Mouse (Mus musculus) midbrain, embryonic 12.5 days (tissue): ENCODE results near the gene Ccdc187. TPM values are rescaled to one million over a fixed set of nuclear protein-coding genes. Genes with fewer than 3 reads are reported as not detected.

Experiments
- ATAC-seq: fragments of 200-750 bp; cut with Nextera tagmentation; 2 replicates; pipeline ENCODE4 v1.8.0; 2017; ENCODE audit warnings: low read depth, moderate TSS enrichment, moderate library complexity; ENCODE audit not compliant: low FRiP score
- H3K27ac ChIP-seq: fragments of 300-500 bp; sonication (generic); replicated peaks from 2 replicates; pipeline ENCODE4 v1.5.1; 2016; ENCODE audit warnings: mild to moderate bottlenecking
- H3K27me3 ChIP-seq: fragments of 300-500 bp; sonication (generic); 2 replicates; pipeline ENCODE4 v1.6.1; 2016; ENCODE audit warnings: mild to moderate bottlenecking
- H3K36me3 ChIP-seq: fragments of 300-500 bp; sonication (generic); 2 replicates; pipeline ENCODE4 v1.6.1; 2016
- H3K4me1 ChIP-seq: fragments of 300-500 bp; sonication (generic); 2 replicates; pipeline ENCODE4 v1.6.1; 2016
- H3K4me2 ChIP-seq: fragments of 300-500 bp; sonication (generic); replicated peaks from 2 replicates; pipeline ENCODE4 v1.6.1; 2016; ENCODE audit warnings: mild to moderate bottlenecking, moderate library complexity
- H3K4me3 ChIP-seq: fragments of 300-500 bp; sonication (generic); 2 replicates; pipeline ENCODE4 v1.5.1; 2016; ENCODE audit warnings: mild to moderate bottlenecking
- H3K9ac ChIP-seq: fragments of 300-500 bp; sonication (generic); replicated peaks from 2 replicates; pipeline ENCODE4 v1.6.1; 2016; ENCODE audit warnings: mild to moderate bottlenecking, moderate library complexity
- H3K9me3 ChIP-seq: fragments of 300-500 bp; sonication (generic); 2 replicates; pipeline ENCODE4 v1.6.1; 2016; ENCODE audit warnings: mild to moderate bottlenecking
- WGBS: fragments of 180-500 bp; shearing (Covaris S2); methylation state at CpG from one replicate; pipeline ENCODE4 v1.1.7; 2016; 5-methylcytosine and 5-hydroxymethylcytosine counted together
- polyA plus RNA-seq: library from polyadenylated mRNA; unstranded; fragments of >200 nt; fragmentation: Nextera tagmentation; extraction: Ambion mirVana; gene quantifications from 2 replicates; pipeline ENCODE4 v1.2.1, GENCODE M21; 2016

Ccdc187 gene
- polyA plus RNA-seq, 1 experiment from 2014 or later, result 0.08 TPM

DNA sequence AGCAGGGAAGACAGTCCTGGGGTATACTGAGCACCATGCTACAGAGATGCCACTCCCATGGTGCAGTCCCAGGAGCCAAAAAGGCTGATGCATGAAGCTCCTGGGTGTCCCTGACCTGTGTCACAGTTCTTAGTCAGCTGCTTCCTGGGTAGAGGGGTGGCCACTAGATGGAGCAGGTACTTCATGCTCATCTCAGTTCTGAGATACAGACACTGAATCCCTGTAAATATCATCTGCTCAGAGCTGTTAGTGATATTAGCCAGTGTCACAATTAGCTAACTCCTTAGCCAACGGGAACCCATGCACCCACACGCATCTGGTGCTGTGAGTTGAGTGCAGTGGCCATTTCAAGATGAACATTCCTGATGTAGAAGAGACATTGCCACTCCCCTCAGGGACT is 30.6 kb upstream of the Ccdc187 start:
- peaks cover 12% of the 10 kb centered on the region for H3K4me1 ChIP-seq
- H3K9ac ChIP-seq, result no peak overlapping the region
- WGBS, result 92% methylated on average over 2 of the region's 2 CpGs
- peaks cover 72% of the 10 kb centered on the region for H3K36me3 ChIP-seq
- H3K27ac ChIP-seq, result no peak overlapping the region
- H3K4me2 ChIP-seq, result no peak overlapping the region
- H3K27me3 ChIP-seq, result no peaks in the 10 kb centered on the region
- H3K4me3 ChIP-seq, result no peak overlapping the region
- H3K9me3 ChIP-seq, result no peaks in the 10 kb centered on the region
- ATAC-seq, result no peak

DNA sequence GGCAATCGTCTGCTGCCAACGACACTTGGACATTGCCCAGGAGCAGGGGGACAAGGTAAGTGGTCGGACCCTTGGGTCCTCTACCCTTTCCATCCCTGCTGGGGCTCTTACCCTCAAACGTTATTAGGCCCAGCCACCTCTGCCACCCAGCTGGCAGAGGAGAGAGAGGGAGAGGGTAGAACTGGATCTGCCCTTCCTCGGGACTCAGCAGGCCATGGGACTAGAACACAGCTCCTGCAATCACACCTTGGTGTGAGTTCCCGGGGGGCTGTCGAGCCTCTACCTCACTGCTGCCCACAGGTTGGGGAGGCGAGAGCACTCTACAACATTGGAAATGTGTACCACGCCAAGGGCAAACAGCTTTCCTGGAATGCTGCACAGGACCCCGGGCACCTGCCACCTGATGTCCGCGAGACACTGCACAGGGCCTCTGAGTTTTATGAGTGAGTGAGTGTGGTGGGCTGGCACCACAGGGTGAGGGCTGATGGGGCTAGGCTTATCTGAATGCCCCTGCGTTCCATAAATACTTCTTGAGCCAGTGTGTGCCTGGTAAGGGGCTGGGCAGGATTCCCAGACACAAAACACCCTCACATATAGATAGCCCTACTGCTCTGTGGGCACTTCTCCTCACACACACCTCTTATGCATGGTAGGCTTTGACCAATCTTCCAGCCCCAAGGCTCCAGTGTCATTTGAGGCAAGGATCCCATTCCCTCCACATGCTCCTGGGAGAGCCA is 29.4 kb upstream of the Ccdc187 start:
- H3K9me3 ChIP-seq, result no peaks in the 10 kb centered on the region
- H3K4me2 ChIP-seq, result no peak overlapping the region
- H3K4me1 ChIP-seq, result peaks cover 24% of the 10 kb centered on the region
- no peaks in the 10 kb centered on the region for H3K27me3 ChIP-seq
- H3K27ac ChIP-seq, result no peak overlapping the region
- H3K4me3 ChIP-seq, result no peak overlapping the region
- H3K36me3 ChIP-seq, result peaks cover 72% of the 10 kb centered on the region
- no peak overlapping the region for H3K9ac ChIP-seq
- 93% methylated on average over 13 of the region's 13 CpGs for WGBS
- ATAC-seq, result no peak

GRCm38 (mm10) chr2:26320245-26321185 is 26.2 kb upstream of the Ccdc187 start:
- Histone ChIP-seq H3K27me3 (no peaks in the 10 kb centered on the region), H3K4me2 (no peak overlapping the region), H3K4me3 (no peak overlapping the region), H3K9me3 (no peaks in the 10 kb centered on the region), H3K9ac (no peak overlapping the region), H3K36me3 (peaks cover 48% of the 10 kb centered on the region), H3K4me1 (peaks cover 50% of the 10 kb centered on the region), H3K27ac (no peak overlapping the region)
- 91% methylated on average over 14 of the region's 14 CpGs for WGBS
- ATAC-seq, result no peak

DNA sequence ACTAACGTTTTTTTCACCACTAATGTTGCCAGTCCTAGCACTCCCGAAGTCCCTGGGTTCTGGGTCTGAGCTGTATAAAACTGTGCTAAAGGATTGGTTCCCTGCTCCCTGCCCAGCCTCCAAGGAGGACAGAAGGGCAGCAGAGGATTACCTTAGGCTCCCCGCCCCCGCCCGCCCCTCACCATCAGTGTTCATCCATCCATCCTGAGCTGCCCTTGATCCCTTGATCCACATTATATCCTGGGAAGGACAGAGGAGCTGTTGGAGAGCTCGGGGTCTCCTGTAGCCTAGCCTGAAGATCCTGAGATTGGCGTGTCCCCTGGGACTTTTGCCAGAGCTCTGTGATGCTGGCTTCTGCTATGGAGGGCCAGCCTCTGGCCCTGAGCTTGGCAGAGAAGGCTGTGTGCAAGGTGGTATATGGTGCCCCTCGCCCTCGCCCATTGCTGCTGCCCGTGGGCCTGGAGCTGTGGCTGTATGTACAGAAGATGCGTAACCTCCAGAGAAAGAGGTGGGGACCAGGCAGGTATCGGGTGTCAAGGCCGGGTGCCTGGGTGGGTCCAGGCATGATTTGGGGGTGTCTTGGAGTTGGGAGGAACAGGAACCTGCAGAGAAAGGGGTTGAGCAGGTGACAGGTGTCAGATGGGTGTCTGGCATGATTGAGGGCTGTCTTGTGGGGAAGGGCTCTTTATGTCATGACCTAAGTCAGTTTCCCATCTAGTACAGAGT is 25.3 kb upstream of the Ccdc187 start:
- Histone ChIP-seq H3K36me3 (peaks cover 40% of the 10 kb centered on the region), H3K4me3 (no peak overlapping the region), H3K4me1 (peaks cover 56% of the 10 kb centered on the region), H3K27me3 (no peaks in the 10 kb centered on the region), H3K27ac (no peak overlapping the region), H3K9ac (no peak overlapping the region), H3K4me2 (no peak overlapping the region), H3K9me3 (no peaks in the 10 kb centered on the region)
- WGBS, result 84% methylated on average over 13 of the region's 13 CpGs
- ATAC-seq, result no peak

DNA sequence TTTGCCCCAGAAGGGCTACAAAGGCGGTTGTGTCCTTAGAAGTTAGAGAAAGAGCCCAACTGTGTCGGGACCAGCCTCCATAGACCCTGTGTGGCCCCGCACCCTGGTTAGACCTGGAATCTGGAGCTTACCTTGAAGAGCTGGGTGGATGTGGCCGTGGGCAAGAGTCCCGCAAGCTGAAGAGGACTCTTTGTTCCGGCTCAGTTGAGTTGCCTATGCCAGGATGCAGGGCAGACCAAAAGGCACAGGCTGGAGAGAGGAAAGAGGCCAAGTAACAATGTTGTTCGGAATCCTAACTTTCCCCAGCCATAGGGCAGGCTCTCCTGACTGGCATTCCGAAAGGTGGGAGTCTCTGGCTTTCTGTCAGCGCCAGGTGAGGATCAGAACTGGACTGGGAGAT is 24.8 kb upstream of the Ccdc187 start:
- H3K4me1 ChIP-seq, result peaks cover 59% of the 10 kb centered on the region
- H3K9ac ChIP-seq, result no peak overlapping the region
- 92% methylated on average over 9 of the region's 9 CpGs for WGBS
- H3K36me3 ChIP-seq, result peaks cover 34% of the 10 kb centered on the region
- H3K27me3 ChIP-seq, result no peaks in the 10 kb centered on the region
- ATAC-seq, result no peak
- no peak overlapping the region for H3K4me3 ChIP-seq
- no peak overlapping the region for H3K27ac ChIP-seq
- H3K9me3 ChIP-seq, result no peaks in the 10 kb centered on the region
- H3K4me2 ChIP-seq, result no peak overlapping the region

DNA sequence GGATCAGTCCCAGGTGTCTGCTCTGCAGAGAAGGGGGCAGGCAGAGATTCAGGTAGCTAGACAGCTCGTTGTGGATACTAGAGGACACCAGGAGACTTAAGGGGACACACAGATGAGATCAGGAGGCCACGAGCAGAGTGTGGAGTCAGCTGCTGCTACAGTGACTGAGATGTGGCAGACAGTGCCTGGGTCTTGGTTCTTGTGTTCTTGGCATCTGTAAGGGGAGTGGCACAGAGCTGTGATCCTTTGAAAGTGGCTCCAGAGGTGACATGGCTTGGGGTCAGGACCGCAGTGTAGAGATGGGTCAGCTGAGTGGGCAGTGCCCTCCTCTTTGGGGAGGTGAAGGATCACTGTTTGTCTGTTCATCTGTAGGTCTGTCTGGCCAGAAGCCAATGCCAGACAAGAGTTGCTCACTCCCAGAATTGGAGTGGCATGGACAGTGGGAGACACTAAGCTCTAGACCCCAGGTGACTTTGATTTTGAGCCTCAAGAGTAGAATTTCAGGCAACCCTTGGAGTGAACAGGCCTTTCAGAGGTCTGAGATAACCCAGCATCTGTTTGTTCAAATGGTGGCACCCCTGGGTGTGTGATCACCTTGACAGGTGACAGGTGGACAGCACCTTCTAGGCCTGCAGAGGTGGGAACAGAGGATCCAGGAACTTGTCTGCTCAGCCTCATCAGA is 23.8 kb upstream of the Ccdc187 start:
- peaks cover 59% of the 10 kb centered on the region for H3K4me1 ChIP-seq
- H3K9me3 ChIP-seq, result no peaks in the 10 kb centered on the region
- H3K9ac ChIP-seq, result peak overlapping the region; percentile 97; the same call in 1 of the 2 replicates
- ATAC-seq, result no peak
- peak overlapping the region; percentile 90 for H3K4me3 ChIP-seq
- no peaks in the 10 kb centered on the region for H3K27me3 ChIP-seq
- H3K36me3 ChIP-seq, result peaks cover 25% of the 10 kb centered on the region
- 91% methylated on average over 3 of the region's 3 CpGs for WGBS
- peak overlapping the region; percentile 84 for H3K4me2 ChIP-seq
- no peak overlapping the region for H3K27ac ChIP-seq

GRCm38 (mm10) chr2:26317371-26317770 is 23.0 kb upstream of the Ccdc187 start:
- H3K36me3 ChIP-seq, result peaks cover 17% of the 10 kb centered on the region
- H3K9ac ChIP-seq, result peak overlapping the region; percentile 97; the same call in 1 of the 2 replicates
- peak overlapping the region; percentile 84 for H3K4me2 ChIP-seq
- H3K27ac ChIP-seq, result no peak overlapping the region
- no peak for ATAC-seq
- H3K4me3 ChIP-seq, result peak overlapping the region; percentile 90
- WGBS, result 82% methylated on average over 3 of the region's 3 CpGs
- H3K9me3 ChIP-seq, result no peaks in the 10 kb centered on the region
- peaks cover 59% of the 10 kb centered on the region for H3K4me1 ChIP-seq
- no peaks in the 10 kb centered on the region for H3K27me3 ChIP-seq

DNA sequence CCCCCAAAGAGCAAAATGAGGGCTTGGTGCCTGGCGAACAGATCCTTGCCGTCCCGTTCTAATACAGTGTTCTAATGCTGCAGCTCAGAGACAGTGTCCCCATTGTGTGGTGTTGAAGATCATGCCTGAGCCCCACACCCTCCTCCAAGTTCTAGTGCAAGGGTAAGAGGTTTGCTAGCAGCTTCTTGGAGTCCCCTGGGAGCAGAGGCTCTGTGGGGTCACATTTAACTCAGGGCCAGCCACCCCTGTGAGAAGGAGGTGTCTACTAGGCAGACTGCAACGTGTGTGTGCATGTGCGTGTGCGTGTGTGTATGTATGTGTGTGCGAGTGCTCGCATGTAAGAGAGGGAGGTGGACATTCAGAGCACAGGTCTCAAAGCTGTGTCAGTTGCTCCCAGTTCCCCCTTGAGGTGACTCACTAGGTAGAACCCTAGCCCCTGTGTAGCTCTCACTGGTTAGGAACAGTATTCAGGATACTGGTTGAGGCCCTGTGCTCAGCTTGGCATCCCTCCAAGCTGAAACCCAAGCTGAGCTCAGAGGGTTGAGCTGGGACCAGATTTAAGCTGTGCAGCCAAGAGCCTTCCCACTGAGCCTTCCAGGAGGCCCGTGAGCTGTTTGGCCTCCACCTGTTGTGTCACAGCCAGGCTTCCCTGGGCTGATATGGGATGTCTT is 22.4 kb upstream of the Ccdc187 start:
- H3K4me3 ChIP-seq, result peak overlapping the region; percentile 90
- H3K27ac ChIP-seq, result peak overlapping the region; percentile 96
- peak overlapping the region; percentile 97 for H3K9ac ChIP-seq
- no peaks in the 10 kb centered on the region for H3K9me3 ChIP-seq
- H3K36me3 ChIP-seq, result 0 out of 2 replicates have a peak, but pooled peaks cover 15% of the 10 kb centered on the region
- 60% methylated on average over 9 of the region's 9 CpGs for WGBS
- H3K4me1 ChIP-seq, result peaks cover 59% of the 10 kb centered on the region
- no peaks in the 10 kb centered on the region for H3K27me3 ChIP-seq
- no peak for ATAC-seq
- peak overlapping the region; percentile 84 for H3K4me2 ChIP-seq

GRCm38 (mm10) chr2:26315925-26316311 is 21.6 kb upstream of the Ccdc187 start:
- no peak; the same call in 1 of the 2 replicates for ATAC-seq
- Histone ChIP-seq H3K9ac (peak overlapping the region; percentile 97), H3K27ac (peak overlapping the region; percentile 96), H3K4me1 (peaks cover 53% of the 10 kb centered on the region), H3K4me3 (peak overlapping the region; percentile 90), H3K27me3 (no peaks in the 10 kb centered on the region), H3K36me3 (0 out of 2 replicates have a peak, but pooled peaks cover 15% of the 10 kb centered on the region), H3K9me3 (no peaks in the 10 kb centered on the region), H3K4me2 (peak overlapping the region; percentile 84)
- 1% methylated on average over 11 of the region's 11 CpGs for WGBS

DNA sequence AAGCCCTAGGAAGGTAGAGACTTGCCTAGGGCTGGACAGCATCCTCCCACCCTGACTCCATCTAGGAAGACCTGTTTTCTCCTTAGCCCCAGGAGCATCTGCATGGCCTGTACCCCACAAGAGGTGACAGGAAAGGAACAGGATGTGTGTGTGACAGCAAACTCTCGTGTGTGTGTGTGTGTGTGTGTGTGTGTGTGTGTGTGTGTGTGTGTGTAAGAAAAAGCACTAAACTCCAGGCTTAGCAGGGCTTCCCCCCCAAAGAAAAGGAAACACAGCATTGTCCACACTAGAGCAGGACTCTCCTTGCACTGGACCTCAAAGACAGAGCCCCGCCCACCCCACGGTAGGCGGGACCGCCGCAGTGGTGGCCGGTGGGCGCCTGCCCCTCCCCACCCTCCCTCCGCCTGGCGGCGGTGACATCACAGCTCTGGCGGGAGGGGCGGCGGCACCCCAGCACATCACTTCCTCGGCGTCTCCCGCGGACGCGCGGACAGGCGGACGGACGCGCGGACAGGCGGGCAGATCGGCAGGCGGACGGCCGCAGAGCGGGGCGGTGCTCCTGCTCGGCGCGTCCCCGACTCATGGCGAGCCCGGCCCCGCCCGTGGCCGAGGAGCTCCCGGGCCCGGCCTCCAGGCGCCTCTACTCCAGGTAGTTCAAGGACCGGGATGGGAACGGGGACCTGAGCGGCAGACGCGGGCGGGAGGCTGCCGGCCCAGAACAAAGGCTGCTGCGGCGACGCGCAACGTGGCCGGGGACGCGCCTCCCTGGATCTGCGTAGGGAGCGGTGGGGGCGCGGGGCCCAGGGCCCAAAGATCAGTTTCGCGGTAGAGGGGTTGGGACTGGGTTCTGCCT is 20.9 kb upstream of the Ccdc187 start, which contains the start of gene Gpsm1:
TSS of gene Gpsm1 (plus strand) at position 444 of the 853 bp plus-strand sequence.
- Histone ChIP-seq H3K4me2 (peak within 1 kb of the TSS; percentile 84), H3K4me1 (peaks cover 50% of the 10 kb centered on the region), H3K9ac (peak within 1 kb of the TSS; percentile 97), H3K4me3 (peak within 1 kb of the TSS; percentile 90), H3K27me3 (no peaks in the 10 kb centered on the region), H3K9me3 (no peaks in the 10 kb centered on the region), H3K27ac (peak within 1 kb of the TSS; percentile 96), H3K36me3 (0 out of 2 replicates have a peak, but pooled peaks cover 9% of the 10 kb centered on the region)
- peak; percentile 90 for ATAC-seq
- under 1% methylated on average over 53 of the region's 66 CpGs for WGBS
